Mouse (Mus musculus): Measurements from ENCODE around the gene Evi2a. TPM values are rescaled to one million over a fixed set of nuclear protein-coding genes. Genes with fewer than 3 reads are reported as not detected.

The Evi2a gene
- polyA plus RNA-seq, 1 experiment from 2014 or later, result 2.9 TPM

- WGBS, result 80% methylated on average over 2 of the region's 2 CpGs
- Histone ChIP-seq H3K27ac (no peak overlapping the region), H3K4me3 (replicated peaks) (no peak overlapping the region), H3K4me2 (no peak overlapping the region), H3K9ac (replicated peaks) (no peak overlapping the region), H3K9me3 (no peaks in the 10 kb centered on the region), H3K4me1 (replicated peaks) (no peaks in the 10 kb centered on the region), H3K27me3 (no peaks in the 10 kb centered on the region), H3K36me3 (no peaks in the 10 kb centered on the region)
- no peak for ATAC-seq (ENCODE audit: insufficient number of reproducible peaks, insufficient read depth, low FRiP score, low TSS enrichment, low read depth)
Observed at GRCm38 (mm10) chr11:79502917-79503316, 27.5 kb downstream of the Evi2a start.

DNA sequence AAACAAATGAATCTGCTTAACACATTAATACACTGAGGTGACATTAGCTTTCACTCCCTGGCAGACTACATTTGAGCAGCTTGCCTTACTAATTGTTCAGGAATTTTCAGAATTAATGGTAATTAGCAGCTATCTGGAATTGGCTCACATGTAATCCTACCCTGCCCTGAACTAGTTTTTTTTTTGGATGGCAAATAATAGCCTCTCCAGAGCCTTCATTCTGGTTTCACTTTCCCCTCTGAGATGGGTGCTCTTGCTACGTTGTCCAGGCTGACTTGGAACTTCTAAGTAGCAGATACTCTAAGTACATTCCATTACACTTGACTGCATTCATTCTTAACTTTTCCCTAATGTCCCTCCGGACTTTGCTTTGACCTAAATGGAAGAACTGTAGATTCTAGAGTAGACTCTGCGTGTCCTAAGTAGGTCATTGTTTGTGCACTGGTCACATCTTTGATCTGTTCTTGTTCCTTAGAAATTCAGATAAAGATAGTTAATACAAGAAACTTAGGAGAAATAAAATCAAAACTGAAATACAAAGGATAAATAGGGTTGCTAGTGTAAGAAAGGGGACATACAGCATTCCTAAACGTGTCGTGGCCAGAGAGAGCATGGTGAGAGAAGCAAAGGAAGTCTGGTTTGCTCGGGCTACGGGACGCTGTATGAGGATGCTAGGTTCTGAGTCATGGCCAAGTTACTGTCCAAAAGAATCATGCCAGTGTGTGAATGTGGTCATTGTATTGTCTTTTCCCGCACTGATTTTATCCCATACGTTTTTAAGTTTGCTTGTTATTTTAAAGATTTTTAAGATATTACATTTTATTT lies 35.2 kb downstream of the Evi2a start:
- Histone ChIP-seq H3K4me3 (replicated peaks) (no peak overlapping the region), H3K9ac (replicated peaks) (no peak overlapping the region), H3K27me3 (no peaks in the 10 kb centered on the region), H3K4me2 (no peak overlapping the region), H3K9me3 (no peaks in the 10 kb centered on the region), H3K4me1 (replicated peaks) (no peaks in the 10 kb centered on the region), H3K36me3 (peaks cover 21% of the 10 kb centered on the region; the same call in 1 of the 2 replicates), H3K27ac (no peak overlapping the region)
- 89% methylated on average over 10 of the region's 10 CpGs for WGBS
- ATAC-seq (ENCODE audit: insufficient number of reproducible peaks, insufficient read depth, low FRiP score, low TSS enrichment, low read depth), result no peak

- H3K9me3 ChIP-seq, result no peaks in the 10 kb centered on the region
- H3K36me3 ChIP-seq, result peaks cover 49% of the 10 kb centered on the region
- no peak overlapping the region for H3K9ac ChIP-seq (replicated peaks)
- no peak overlapping the region for H3K4me2 ChIP-seq
- no peak for ATAC-seq (ENCODE audit: insufficient number of reproducible peaks, insufficient read depth, low FRiP score, low TSS enrichment, low read depth)
- H3K4me1 ChIP-seq (replicated peaks), result no peaks in the 10 kb centered on the region
- H3K27me3 ChIP-seq, result no peaks in the 10 kb centered on the region
- H3K27ac ChIP-seq, result no peak overlapping the region
- H3K4me3 ChIP-seq (replicated peaks), result no peak overlapping the region
Observed at GRCm38 (mm10) chr11:79484721-79485120, 45.7 kb downstream of the Evi2a start.

DNA sequence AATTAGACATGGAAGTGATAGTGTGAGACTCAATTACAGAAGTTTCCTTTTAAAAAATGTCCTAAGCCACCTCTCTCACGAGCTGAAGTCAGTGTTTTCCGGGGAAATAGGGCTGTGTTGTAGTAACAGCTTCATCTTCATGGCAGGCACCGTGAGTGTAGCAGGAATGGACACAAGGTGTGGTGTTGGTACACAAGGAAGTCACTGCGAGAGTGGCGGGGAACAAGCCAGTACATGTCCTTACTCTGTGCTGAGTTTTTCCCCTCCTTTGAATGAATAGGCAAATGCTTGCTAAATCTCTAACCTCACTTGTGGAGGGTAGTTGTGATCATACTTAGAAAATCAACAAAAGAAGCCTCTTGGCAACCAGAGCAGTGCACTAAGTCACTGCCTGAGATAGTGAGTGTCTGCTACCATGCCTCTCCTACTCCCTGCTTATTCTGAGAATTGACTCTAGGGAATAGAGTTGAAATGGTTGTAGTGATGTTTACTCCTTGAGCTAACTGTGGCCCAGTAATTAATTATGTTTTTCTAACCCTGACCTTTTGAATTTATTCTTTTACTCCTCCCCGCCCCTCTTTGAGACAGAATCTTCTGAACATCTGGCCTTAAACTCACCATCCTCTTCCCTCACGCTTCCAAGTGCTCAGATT lies 46.4 kb downstream of the Evi2a start:
- 85% methylated on average over 7 of the region's 7 CpGs for WGBS
- H3K27ac ChIP-seq, result no peak overlapping the region
- peaks cover 47% of the 10 kb centered on the region for H3K36me3 ChIP-seq

DNA sequence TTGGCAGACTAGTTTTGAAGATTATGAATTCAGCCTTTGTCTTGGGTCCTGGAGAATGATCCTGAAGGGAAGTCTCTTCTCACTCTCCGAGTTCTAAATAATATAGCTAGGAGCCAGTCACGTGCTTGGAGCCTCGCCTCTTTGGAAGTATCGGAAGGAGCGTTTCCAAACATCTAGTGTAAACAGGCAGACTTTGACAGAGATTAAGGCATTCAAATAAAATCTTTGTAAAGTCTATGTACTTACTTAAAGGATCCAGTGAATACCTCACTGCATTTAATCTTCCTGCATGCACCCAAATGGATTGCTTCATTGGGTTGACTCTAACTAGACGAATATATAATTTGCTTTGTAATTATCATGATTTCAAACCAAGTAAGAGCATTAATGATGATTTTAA lies 47.0 kb downstream of the Evi2a start:
- Histone ChIP-seq H3K4me3 (replicated peaks) (no peak overlapping the region), H3K27ac (no peak overlapping the region), H3K27me3 (no peaks in the 10 kb centered on the region), H3K9me3 (no peaks in the 10 kb centered on the region), H3K4me1 (replicated peaks) (no peaks in the 10 kb centered on the region), H3K4me2 (no peak overlapping the region), H3K9ac (replicated peaks) (no peak overlapping the region), H3K36me3 (peaks cover 51% of the 10 kb centered on the region)
- ATAC-seq (ENCODE audit: insufficient number of reproducible peaks, insufficient read depth, low FRiP score, low TSS enrichment, low read depth), result no peak
- WGBS, result 96% methylated on average over 6 of the region's 6 CpGs

More for the DNA sequence above, 46.4 kb downstream of the Evi2a start:
- Histone ChIP-seq H3K4me3 (replicated peaks) (no peak overlapping the region), H3K9me3 (no peaks in the 10 kb centered on the region), H3K27me3 (no peaks in the 10 kb centered on the region), H3K4me2 (no peak overlapping the region), H3K4me1 (replicated peaks) (no peaks in the 10 kb centered on the region), H3K9ac (replicated peaks) (no peak overlapping the region)
- no peak for ATAC-seq (ENCODE audit: insufficient number of reproducible peaks, insufficient read depth, low FRiP score, low TSS enrichment, low read depth)

Other genes with a start within 250 kb of the Evi2a start
- gene Gm9964, start 233.7 kb downstream of the Evi2a start, polyA plus RNA-seq (2016; fragmentation: Nextera tagmentation; extraction: Ambion mirVana), result not detected in 2 replicates
- 7.9 and 9.3 TPM in 2 replicates for gene Nf1, start 190.9 kb downstream of the Evi2a start, polyA plus RNA-seq (2016; fragmentation: Nextera tagmentation; extraction: Ambion mirVana)
- gene Omg, start 26.5 kb downstream of the Evi2a start, polyA plus RNA-seq (2016; fragmentation: Nextera tagmentation; extraction: Ambion mirVana), result 0.22 and 0.41 TPM in 2 replicates
- gene Evi2b, start 6.8 kb downstream of the Evi2a start, polyA plus RNA-seq (2016; fragmentation: Nextera tagmentation; extraction: Ambion mirVana), result 0.40 and 0.61 TPM in 2 replicates
- 0.95 and 1.2 TPM in 2 replicates for gene Evi2, start within 50 bp of the Evi2a start, polyA plus RNA-seq (2016; fragmentation: Nextera tagmentation; extraction: Ambion mirVana)
- gene Rab11fip4, start 60.6 kb upstream of the Evi2a start, polyA plus RNA-seq (2016; fragmentation: Nextera tagmentation; extraction: Ambion mirVana), result 16.1 and 16.2 TPM in 2 replicates